ENCODE assay signal across 12 mouse cellular contexts in genomic region chr11:115278176-115278575, GRCm38 (mm10). TPM values are rescaled to one million over a fixed set of nuclear protein-coding genes. Genes with fewer than 3 reads are reported as not detected.
DNase-seq lines count a peak whose midpoint lies in the region; ATAC-seq and TF ChIP-seq lines count a peak whose summit lies in the region.
"Had no signal": no experiment of that assay in that cellular context is flagged by ENCODE, and none has a peak within 500 bp of the region (broad histone marks: within the 10 kb centered on the region; RNA-seq: fewer than 3 reads in every experiment).

No protein-coding gene starts in this region.

- no peak overlapping the region for H3K4me3 ChIP-seq in heart, postnatal 0 days (ENCODE audit: low read depth, low read length)
- H3K4me3 ChIP-seq in ES-Bruce4 (ENCODE audit: low read depth, low read length): no peak overlapping the region
- H3K4me3 ChIP-seq in forebrain, embryonic 15.5 days: no peak overlapping the region
- H3K4me3 ChIP-seq in liver, embryonic 14.5 days (ENCODE audit: insufficient read depth in 1 of 2, low read depth in 2 of 2, low read length in 2 of 2): peak overlapping the region in 1 of 2 experiments; percentile 77; a peak in 2 of 4 replicates
- H3K4me3 ChIP-seq in kidney, adult 2 months (ENCODE audit: insufficient read depth, low read depth, low read length): no peak overlapping the region

- H3K27ac ChIP-seq in heart, postnatal 0 days (ENCODE audit: low read depth): no peak overlapping the region
- no peak overlapping the region for H3K27ac ChIP-seq in ES-Bruce4 (ENCODE audit: insufficient read depth, low read length)
- H3K27ac ChIP-seq in forebrain, embryonic 15.5 days (replicated peaks): no peak overlapping the region
- H3K27ac ChIP-seq in liver, embryonic 14.5 days: no peak overlapping the region; the same call in 1 of the 2 replicates
- H3K27ac ChIP-seq in kidney, adult 2 months (ENCODE audit: insufficient read depth, low read depth, low read length): no peak overlapping the region

- no peak overlapping the region for H3K9ac ChIP-seq in heart, postnatal 0 days (replicated peaks; ENCODE audit: low read depth, low read length)
- H3K9ac ChIP-seq in ES-Bruce4 (ENCODE audit: low read depth, poor library complexity, severe bottlenecking): 0 out of 2 replicates have a peak overlapping the region, but pooled peaks have one; percentile 74
- H3K9ac ChIP-seq in forebrain, embryonic 15.5 days (replicated peaks): peak overlapping the region; percentile 61; the same call in 1 of the 2 replicates
- peak overlapping the region; percentile 64 for H3K9ac ChIP-seq in liver, embryonic 14.5 days (replicated peaks)

- H3K9me3 ChIP-seq in heart, postnatal 0 days (replicated peaks; ENCODE audit: control insufficient read depth, low read length): no peaks in the 10 kb centered on the region
- H3K9me3 ChIP-seq in ES-Bruce4 (replicated peaks; ENCODE audit: control insufficient read depth, insufficient read depth, low read length, poor library complexity, severe bottlenecking): no peaks in the 10 kb centered on the region
- no peaks in the 10 kb centered on the region for H3K9me3 ChIP-seq in forebrain, embryonic 15.5 days
- no peaks in the 10 kb centered on the region for H3K9me3 ChIP-seq in liver, embryonic 14.5 days (ENCODE audit: control insufficient read depth, low read length)

- no peak for ATAC-seq in heart, postnatal 0 days (ENCODE audit: insufficient read depth, low read depth)
- ATAC-seq in forebrain, embryonic 15.5 days (replicated peaks): no peak
- ATAC-seq in liver, embryonic 14.5 days (ENCODE audit: insufficient read depth): no peak
- ATAC-seq: Patski had no signal

- no peaks in the 10 kb centered on the region for H3K36me3 ChIP-seq in heart, postnatal 0 days (replicated peaks; ENCODE audit: control insufficient read depth, insufficient read depth, low read length)
- no peaks in the 10 kb centered on the region for H3K36me3 ChIP-seq in ES-Bruce4 (ENCODE audit: control insufficient read depth, insufficient read depth, low read length, poor library complexity, severe bottlenecking)
- no peaks in the 10 kb centered on the region for H3K36me3 ChIP-seq in forebrain, embryonic 15.5 days
- H3K36me3 ChIP-seq in liver, embryonic 14.5 days (replicated peaks; ENCODE audit: control insufficient read depth, insufficient read depth, low read depth): no peaks in the 10 kb centered on the region
- no peaks in the 10 kb centered on the region for H3K36me3 ChIP-seq in kidney, adult 2 months (ENCODE audit: control insufficient read depth, insufficient read depth, low read length)

- no peak for TF ChIP-seq EP300 in heart, postnatal 0 days (IDR thresholded peaks at IDR 0.05; ENCODE audit: low read depth)
- no peak for TF ChIP-seq EP300 in ES-Bruce4 (IDR thresholded peaks at IDR 0.05; ENCODE audit: insufficient read depth, low read depth, low read length)
- TF ChIP-seq EP300 in liver, embryonic 14.5 days (IDR thresholded peaks at IDR 0.05; ENCODE audit: low read depth): no peak

- TF ChIP-seq POLR2A in ES-Bruce4 (IDR thresholded peaks at IDR 0.05; ENCODE audit: insufficient read depth, low read length): no peak
- TF ChIP-seq POLR2A in kidney, adult 2 months (IDR thresholded peaks at IDR 0.05; ENCODE audit: low read depth, low read length): no peak

- 67% methylated on average over 6 of the region's 6 CpGs for WGBS in heart, postnatal 0 days
- WGBS in forebrain, embryonic 15.5 days: 78% methylated on average over 6 of the region's 6 CpGs
- WGBS in liver, embryonic 14.5 days (ENCODE audit: insufficient replicate concordance): 59% methylated on average over 6 of the region's 6 CpGs
- 74% methylated on average over 6 of the region's 6 CpGs for WGBS in kidney, adult 2 months

- DNase-seq in heart, postnatal 0 days (ENCODE audit: low spot score): no peak
- no peak for DNase-seq in heart, adult 9 months (ENCODE audit: low spot score in 2 of 2)
- no peak for DNase-seq in liver, embryonic 14.5 days (ENCODE audit: low read depth in 3 of 3, low spot score in 3 of 3)
- no peak for DNase-seq in MN1 (ENCODE audit: low spot score)
- DNase-seq in kidney, adult 2 months: no peak
- no peak for DNase-seq in left cerebral cortex, postnatal 10 days (ENCODE audit: extremely low spot score in 1 of 2, low spot score in 2 of 2)
- DNase-seq: kidney, postnatal 14 days had no signal

- peak overlapping the region; percentile 72; the same call in 1 of the 2 replicates for H3K4me2 ChIP-seq in heart, postnatal 0 days (ENCODE audit: low read depth, low read length)
- H3K4me2 ChIP-seq in forebrain, embryonic 15.5 days (replicated peaks): no peak overlapping the region
- peak overlapping the region; percentile 99 for H3K4me2 ChIP-seq in liver, embryonic 14.5 days (ENCODE audit: low read depth)

- intact Hi-C loops in left cerebral cortex, postnatal 10 days (cut with DNase I): no loop called here

- H3K27me3 ChIP-seq in heart, postnatal 0 days (ENCODE audit: control insufficient read depth, insufficient read depth, low read length): no peaks in the 10 kb centered on the region
- no peaks in the 10 kb centered on the region for H3K27me3 ChIP-seq in ES-Bruce4 (ENCODE audit: control insufficient read depth, insufficient read depth, low read length, poor library complexity, severe bottlenecking)
- no peaks in the 10 kb centered on the region for H3K27me3 ChIP-seq in forebrain, embryonic 15.5 days
- no peaks in the 10 kb centered on the region for H3K27me3 ChIP-seq in liver, embryonic 14.5 days (ENCODE audit: control insufficient read depth, insufficient read depth, low read length)
- H3K27me3 ChIP-seq in kidney, adult 2 months (replicated peaks; ENCODE audit: control insufficient read depth, insufficient read depth, low read length): no peaks in the 10 kb centered on the region
- H3K27me3 ChIP-seq: Patski had no signal

- H3K4me1 ChIP-seq in heart, postnatal 0 days (ENCODE audit: control insufficient read depth, insufficient read depth): peaks cover 13% of the 10 kb centered on the region
- H3K4me1 ChIP-seq in ES-Bruce4 (ENCODE audit: control insufficient read depth, insufficient read depth, low read length): peaks cover 5% of the 10 kb centered on the region
- H3K4me1 ChIP-seq in forebrain, embryonic 15.5 days: peaks cover 26% of the 10 kb centered on the region
- H3K4me1 ChIP-seq in liver, embryonic 14.5 days (replicated peaks; ENCODE audit: control insufficient read depth in 2 of 2, insufficient read depth in 2 of 2, low read length in 1 of 2): peaks cover 8 to 30% of the 10 kb centered on the region in 2 experiments
- H3K4me1 ChIP-seq in kidney, adult 2 months (ENCODE audit: control insufficient read depth, insufficient read depth, low read length): peaks cover 3% of the 10 kb centered on the region; the same call in 1 of the 2 replicates

- no peak for TF ChIP-seq CTCF in heart, postnatal 0 days (IDR thresholded peaks at IDR 0.05; ENCODE audit: low read depth)
- TF ChIP-seq CTCF in ES-Bruce4 (IDR thresholded peaks at IDR 0.05; ENCODE audit: low read depth, low read length): no peak
- no peak for TF ChIP-seq CTCF in liver, embryonic 14.5 days (IDR thresholded peaks at IDR 0.05; ENCODE audit: low read depth)
- no peak for TF ChIP-seq CTCF in kidney, adult 2 months (conservative IDR thresholded peaks at IDR 0.05; ENCODE audit: insufficient read depth, insufficient read length, low read depth, low read length)

RNA-seq across cellular contexts. Expression of gene Fdxr, which starts 1.3 kb away (rescaled TPM):
- total RNA-seq in heart, postnatal 0 days (2014; rRNA removed; ENCODE audit: low replicate concordance): 13.8 and 18.2 TPM in 2 replicates
- 9.6 and 10.1 TPM in 2 replicates for polyA plus RNA-seq in heart, postnatal 0 days (2015; fragmentation: Nextera tagmentation; extraction: Ambion mirVana)
- 11.6 and 12.8 TPM in 2 replicates for polyA plus RNA-seq in ES-Bruce4 (2011; ENCODE audit: insufficient read depth, insufficient read length, low read depth, missing spikeins)
- 23.9 and 24.0 TPM in 2 replicates for polyA plus RNA-seq in forebrain, embryonic 15.5 days (2015; fragmentation: Nextera tagmentation; extraction: Ambion mirVana)
- polyA plus RNA-seq in liver, embryonic 14.5 days (2012; rRNA removed): 11.9 and 13.7 TPM in 2 replicates
- polyA plus RNA-seq in liver, embryonic 14.5 days (2014; fragmentation: Nextera tagmentation; extraction: Ambion mirVana): 12.3 and 13.3 TPM in 2 replicates
- polyA plus RNA-seq in kidney, adult 2 months (2012; rRNA removed): 18.0 and 21.0 TPM in 2 replicates
- 10 to 100 TPM; 18.2 to 18.7 TPM for total RNA-seq in left cerebral cortex, postnatal 10 days (2021)

RNA-seq across cellular contexts. Expression of gene Grin2c, which starts 11.1 kb away (rescaled TPM):
- total RNA-seq in heart, postnatal 0 days (2014; rRNA removed; ENCODE audit: low replicate concordance): 0.15 and 1.6 TPM in 2 replicates
- not detected in 2 replicates for polyA plus RNA-seq in heart, postnatal 0 days (2015; fragmentation: Nextera tagmentation; extraction: Ambion mirVana)
- 0.13 TPM in 1 of 2 replicates, not detected in the other for polyA plus RNA-seq in ES-Bruce4 (2011; ENCODE audit: insufficient read depth, insufficient read length, low read depth, missing spikeins)
- 0.22 and 0.23 TPM in 2 replicates for polyA plus RNA-seq in forebrain, embryonic 15.5 days (2015; fragmentation: Nextera tagmentation; extraction: Ambion mirVana)
- 0.17 and 0.21 TPM in 2 replicates for polyA plus RNA-seq in liver, embryonic 14.5 days (2012; rRNA removed)
- 0.05 TPM in 1 of 2 replicates, not detected in the other for polyA plus RNA-seq in liver, embryonic 14.5 days (2014; fragmentation: Nextera tagmentation; extraction: Ambion mirVana)
- 0.34 and 0.42 TPM in 2 replicates for polyA plus RNA-seq in kidney, adult 2 months (2012; rRNA removed)
- total RNA-seq in left cerebral cortex, postnatal 10 days (2021): 10 to 100 TPM; 14.7 to 21.6 TPM
- polyA plus RNA-seq: Patski had no signal

RNA-seq across cellular contexts. Expression of gene Fads6, which starts 19.3 kb away (rescaled TPM):
- 2.9 and 3.5 TPM in 2 replicates for total RNA-seq in heart, postnatal 0 days (2014; rRNA removed; ENCODE audit: low replicate concordance)
- 0.33 and 0.34 TPM in 2 replicates for polyA plus RNA-seq in heart, postnatal 0 days (2015; fragmentation: Nextera tagmentation; extraction: Ambion mirVana)
- 6.7 and 7.1 TPM in 2 replicates for polyA plus RNA-seq in ES-Bruce4 (2011; ENCODE audit: insufficient read depth, insufficient read length, low read depth, missing spikeins)
- 0.37 TPM in 2 replicates for polyA plus RNA-seq in forebrain, embryonic 15.5 days (2015; fragmentation: Nextera tagmentation; extraction: Ambion mirVana)
- 6.6 and 6.7 TPM in 2 replicates for polyA plus RNA-seq in liver, embryonic 14.5 days (2012; rRNA removed)
- polyA plus RNA-seq in liver, embryonic 14.5 days (2014; fragmentation: Nextera tagmentation; extraction: Ambion mirVana): 2.8 TPM in 2 replicates
- 14.0 and 18.1 TPM in 2 replicates for polyA plus RNA-seq in kidney, adult 2 months (2012; rRNA removed)
- total RNA-seq in left cerebral cortex, postnatal 10 days (2021): 1 to 10 TPM; 6.5 to 6.8 TPM

RNA-seq across cellular contexts. Expression of gene Otop2, which starts 28.8 kb away (rescaled TPM):
- 0.12 TPM in 1 of 2 replicates, not detected in the other for total RNA-seq in heart, postnatal 0 days (2014; rRNA removed; ENCODE audit: low replicate concordance)
- not detected in 2 replicates for polyA plus RNA-seq in heart, postnatal 0 days (2015; fragmentation: Nextera tagmentation; extraction: Ambion mirVana)
- not detected in 2 replicates for polyA plus RNA-seq in ES-Bruce4 (2011; ENCODE audit: insufficient read depth, insufficient read length, low read depth, missing spikeins)
- polyA plus RNA-seq in forebrain, embryonic 15.5 days (2015; fragmentation: Nextera tagmentation; extraction: Ambion mirVana): 0.08 TPM in 1 of 2 replicates, not detected in the other
- polyA plus RNA-seq in liver, embryonic 14.5 days (2012; rRNA removed): not detected in 2 replicates
- polyA plus RNA-seq in liver, embryonic 14.5 days (2014; fragmentation: Nextera tagmentation; extraction: Ambion mirVana): not detected in 2 replicates
- not detected in 2 replicates for polyA plus RNA-seq in kidney, adult 2 months (2012; rRNA removed)
- total RNA-seq in left cerebral cortex, postnatal 10 days (2021): under 1 TPM in 1 of 2 experiments, not detected in 1; 0.14 TPM
- polyA plus RNA-seq: embryonic facial prominence, embryonic 11.5 days; Patski; thymus, postnatal 0 days had no signal

RNA-seq across cellular contexts. Expression of gene Ush1g, which starts 43.7 kb away (rescaled TPM):
- 0.31 TPM in 1 of 2 replicates, not detected in the other for total RNA-seq in heart, postnatal 0 days (2014; rRNA removed; ENCODE audit: low replicate concordance)
- polyA plus RNA-seq in heart, postnatal 0 days (2015; fragmentation: Nextera tagmentation; extraction: Ambion mirVana): 0.03 and 0.05 TPM in 2 replicates
- polyA plus RNA-seq in ES-Bruce4 (2011; ENCODE audit: insufficient read depth, insufficient read length, low read depth, missing spikeins): 0.24 and 0.33 TPM in 2 replicates
- 0.05 TPM in 1 of 2 replicates, not detected in the other for polyA plus RNA-seq in forebrain, embryonic 15.5 days (2015; fragmentation: Nextera tagmentation; extraction: Ambion mirVana)
- polyA plus RNA-seq in liver, embryonic 14.5 days (2012; rRNA removed): 0.04 and 0.06 TPM in 2 replicates
- polyA plus RNA-seq in liver, embryonic 14.5 days (2014; fragmentation: Nextera tagmentation; extraction: Ambion mirVana): 0.06 and 0.16 TPM in 2 replicates
- polyA plus RNA-seq in kidney, adult 2 months (2012; rRNA removed): 0.04 and 0.05 TPM in 2 replicates
- total RNA-seq in left cerebral cortex, postnatal 10 days (2021): under 1 TPM; 0.24 to 0.26 TPM
- polyA plus RNA-seq: embryonic facial prominence, embryonic 11.5 days; thymus, postnatal 0 days had no signal
